Mouse (Mus musculus): ENCODE measurements at regions not wholly inside any gene's neighbourhood (a gene's known extent, or its start where the extent isn't known, plus 50 kb on each side); places are given as distances from the start of the nearest gene placed in this dataset.

DNA sequence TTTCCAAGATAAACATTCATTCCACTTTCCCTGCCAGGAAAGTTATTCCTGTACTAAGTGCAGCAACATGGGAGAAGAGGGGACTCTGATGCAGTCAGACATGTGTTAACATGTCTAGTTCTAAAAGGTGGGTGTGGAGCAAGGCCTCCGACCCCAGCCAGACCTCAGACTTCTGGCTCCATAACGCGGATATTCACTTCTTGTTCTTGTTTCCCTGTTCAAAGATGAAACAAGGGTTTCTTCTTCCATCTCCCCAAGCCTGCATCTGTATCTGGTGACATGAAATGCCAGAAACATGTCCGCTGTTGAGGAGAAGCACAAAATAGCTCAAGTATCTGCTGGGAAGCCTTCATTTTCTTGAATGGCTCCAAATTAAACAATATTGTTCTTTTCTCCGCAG is 147.6 kb upstream of the Nrp1 start:
- H3K27ac ChIP-seq (ENCODE audit: low read depth, low read length): no peak overlapping the region
- no peak overlapping the region for H3K4me3 ChIP-seq (ENCODE audit: low read depth, low read length)
- no peak overlapping the region for H3K4me2 ChIP-seq
- no peaks in the 10 kb centered on the region for H3K9me3 ChIP-seq (replicated peaks; ENCODE audit: control insufficient read depth, low read length)
- peaks cover 12% of the 10 kb centered on the region; the same call in 1 of the 2 replicates for H3K4me1 ChIP-seq (ENCODE audit: control insufficient read depth, insufficient read depth, low read length)
- WGBS (ENCODE audit: insufficient replicate concordance): 67% methylated on average over 5 of the region's 5 CpGs
- no peak for ATAC-seq (replicated peaks; ENCODE audit: insufficient number of reproducible peaks, low FRiP score, low TSS enrichment)
- no peak overlapping the region for H3K9ac ChIP-seq (ENCODE audit: low read depth, low read length)
- H3K27me3 ChIP-seq (ENCODE audit: control insufficient read depth, insufficient read depth, low read length): no peaks in the 10 kb centered on the region
- no peaks in the 10 kb centered on the region for H3K36me3 ChIP-seq (ENCODE audit: control insufficient read depth, insufficient read depth, low read length)

DNA sequence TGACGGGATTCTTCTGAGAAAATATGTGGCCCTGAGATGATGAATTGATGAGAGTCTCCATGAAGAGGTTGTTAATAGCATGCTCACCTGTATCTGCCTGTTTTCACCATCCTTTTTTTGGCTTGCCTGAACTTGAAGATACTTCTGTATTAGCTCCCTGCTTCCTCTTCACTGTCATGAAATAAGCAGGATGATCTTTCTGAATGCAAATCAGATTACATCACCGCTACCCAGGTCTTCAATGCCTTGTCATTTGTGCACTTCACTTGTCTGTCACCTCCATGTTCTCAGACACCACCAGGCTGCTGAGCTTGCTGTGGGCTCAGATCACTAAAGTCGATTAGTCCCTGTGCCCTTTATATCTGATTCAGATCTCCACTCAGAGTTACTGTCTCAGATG is 146.2 kb upstream of the Nrp1 start:
- no peaks in the 10 kb centered on the region for H3K36me3 ChIP-seq (ENCODE audit: control insufficient read depth, insufficient read depth, low read length)
- H3K4me3 ChIP-seq (ENCODE audit: low read depth, low read length): no peak overlapping the region
- H3K9ac ChIP-seq (ENCODE audit: low read depth, low read length): no peak overlapping the region
- 61% methylated on average over 3 of the region's 3 CpGs for WGBS (ENCODE audit: insufficient replicate concordance)
- H3K27ac ChIP-seq (ENCODE audit: low read depth, low read length): no peak overlapping the region
- no peak for ATAC-seq (replicated peaks; ENCODE audit: insufficient number of reproducible peaks, low FRiP score, low TSS enrichment)
- H3K4me1 ChIP-seq (ENCODE audit: control insufficient read depth, insufficient read depth, low read length): peaks cover 12% of the 10 kb centered on the region; the same call in 1 of the 2 replicates
- H3K9me3 ChIP-seq (replicated peaks; ENCODE audit: control insufficient read depth, low read length): no peaks in the 10 kb centered on the region
- no peaks in the 10 kb centered on the region for H3K27me3 ChIP-seq (ENCODE audit: control insufficient read depth, insufficient read depth, low read length)
- H3K4me2 ChIP-seq: no peak overlapping the region

DNA sequence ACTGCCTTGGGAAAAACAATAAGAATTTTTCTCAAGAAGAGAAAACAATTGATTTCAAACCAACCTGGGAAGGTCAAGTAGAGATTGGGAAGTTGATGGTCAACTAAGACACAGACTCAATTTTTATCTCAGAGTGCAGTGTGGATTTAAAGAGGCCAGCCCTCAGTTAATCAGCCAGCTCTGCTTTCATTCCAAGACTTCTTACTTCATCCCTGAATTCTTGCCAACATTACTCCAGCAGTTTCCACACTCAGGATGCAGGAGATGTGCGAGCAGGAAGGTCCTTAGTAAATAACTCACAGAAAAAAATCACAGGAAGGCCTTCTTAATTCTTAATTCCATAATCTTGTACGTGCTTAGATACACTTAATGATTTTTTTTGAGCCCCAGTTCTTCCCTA is 144.1 kb upstream of the Nrp1 start:
- ATAC-seq (replicated peaks; ENCODE audit: insufficient number of reproducible peaks, low FRiP score, low TSS enrichment): no peak
- Histone ChIP-seq H3K27me3 (ENCODE audit: control insufficient read depth, insufficient read depth, low read length) (no peaks in the 10 kb centered on the region), H3K9ac (ENCODE audit: low read depth, low read length) (no peak overlapping the region), H3K4me1 (ENCODE audit: control insufficient read depth, insufficient read depth, low read length) (peaks cover 13% of the 10 kb centered on the region), H3K9me3 (replicated peaks; ENCODE audit: control insufficient read depth, low read length) (no peaks in the 10 kb centered on the region), H3K4me3 (ENCODE audit: low read depth, low read length) (no peak overlapping the region), H3K27ac (ENCODE audit: low read depth, low read length) (peak overlapping the region; percentile 42), H3K4me2 (no peak overlapping the region), H3K36me3 (ENCODE audit: control insufficient read depth, insufficient read depth, low read length) (no peaks in the 10 kb centered on the region)
- 43% methylated on average over 2 of the region's 2 CpGs for WGBS (ENCODE audit: insufficient replicate concordance)

DNA sequence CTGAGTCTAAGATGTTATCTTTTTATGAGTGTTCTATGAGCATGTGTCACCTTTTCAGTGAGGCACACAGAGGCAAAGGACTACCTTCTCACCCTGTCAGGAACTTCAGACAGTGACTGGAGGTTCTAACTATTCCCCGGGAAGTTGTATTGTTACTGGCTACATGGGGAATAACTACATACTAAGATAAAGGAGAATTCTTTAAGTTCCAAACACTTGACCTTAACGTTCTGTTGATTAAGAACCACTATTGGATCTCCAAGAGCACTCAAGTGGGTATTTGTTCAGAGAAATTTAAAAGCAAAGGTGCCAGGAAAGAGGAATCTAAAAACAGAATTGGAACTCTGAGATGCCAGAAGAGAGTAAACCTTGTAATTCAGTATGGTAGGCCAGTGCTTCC is 139.5 kb upstream of the Nrp1 start:
- H3K36me3 ChIP-seq (ENCODE audit: control insufficient read depth, insufficient read depth, low read length): no peaks in the 10 kb centered on the region
- H3K9me3 ChIP-seq (replicated peaks; ENCODE audit: control insufficient read depth, low read length): no peaks in the 10 kb centered on the region
- WGBS (ENCODE audit: insufficient replicate concordance): 24% methylated on average over 2 of the region's 2 CpGs
- peak overlapping the region; percentile 79 for H3K27ac ChIP-seq (ENCODE audit: low read depth, low read length)
- no peak for ATAC-seq (replicated peaks; ENCODE audit: insufficient number of reproducible peaks, low FRiP score, low TSS enrichment)
- H3K9ac ChIP-seq (ENCODE audit: low read depth, low read length): no peak overlapping the region
- H3K27me3 ChIP-seq (ENCODE audit: control insufficient read depth, insufficient read depth, low read length): no peaks in the 10 kb centered on the region
- no peak overlapping the region for H3K4me2 ChIP-seq
- H3K4me3 ChIP-seq (ENCODE audit: low read depth, low read length): no peak overlapping the region
- H3K4me1 ChIP-seq (ENCODE audit: control insufficient read depth, insufficient read depth, low read length): peaks cover 25% of the 10 kb centered on the region

DNA sequence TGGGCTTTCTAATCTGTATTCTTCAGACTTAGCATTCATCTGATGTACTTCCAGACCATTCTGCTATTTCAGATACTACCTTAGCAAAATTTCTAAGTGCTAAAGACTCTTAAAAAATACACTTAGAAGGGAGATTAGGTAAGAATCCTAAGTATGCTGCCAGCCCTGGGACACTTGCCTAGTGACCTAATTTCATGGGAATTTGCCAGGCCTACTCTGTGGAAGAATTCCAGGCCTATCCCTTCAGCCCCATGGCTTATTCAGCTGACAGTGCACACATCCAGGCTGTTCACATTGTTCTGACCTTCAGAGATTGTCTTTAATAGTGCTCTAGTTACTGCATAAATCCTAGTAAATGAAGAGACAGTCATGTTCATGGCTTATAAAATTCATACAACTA is 138.9 kb upstream of the Nrp1 start:
- peak overlapping the region; percentile 79 for H3K27ac ChIP-seq (ENCODE audit: low read depth, low read length)
- H3K4me3 ChIP-seq (ENCODE audit: low read depth, low read length): no peak overlapping the region
- ATAC-seq (replicated peaks; ENCODE audit: insufficient number of reproducible peaks, low FRiP score, low TSS enrichment): 0 out of 2 replicates have a peak, but pooled peaks have one; percentile 59
- H3K4me1 ChIP-seq (ENCODE audit: control insufficient read depth, insufficient read depth, low read length): peaks cover 25% of the 10 kb centered on the region
- no peaks in the 10 kb centered on the region for H3K27me3 ChIP-seq (ENCODE audit: control insufficient read depth, insufficient read depth, low read length)
- H3K9me3 ChIP-seq (replicated peaks; ENCODE audit: control insufficient read depth, low read length): no peaks in the 10 kb centered on the region
- H3K4me2 ChIP-seq: no peak overlapping the region
- H3K9ac ChIP-seq (ENCODE audit: low read depth, low read length): no peak overlapping the region
- H3K36me3 ChIP-seq (ENCODE audit: control insufficient read depth, insufficient read depth, low read length): no peaks in the 10 kb centered on the region

DNA sequence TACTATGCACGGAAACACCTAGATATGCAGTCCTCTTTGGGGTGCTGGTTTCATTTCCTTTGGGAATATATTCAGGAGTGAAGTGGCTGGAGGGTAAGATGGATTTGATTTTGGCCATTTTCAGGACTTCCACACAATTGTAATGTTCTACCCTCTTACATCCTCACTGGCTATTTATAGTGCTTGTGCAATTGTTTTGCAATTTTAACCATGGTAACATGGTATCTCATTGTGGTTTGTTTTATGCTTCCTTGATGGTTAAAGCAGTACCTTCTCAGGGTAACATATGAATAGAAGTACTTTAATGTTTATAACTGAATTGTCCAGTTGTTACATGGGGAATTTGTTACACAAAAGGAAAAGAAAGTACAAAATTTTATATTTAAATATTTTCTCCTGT is 135.3 kb upstream of the Nrp1 start:
- WGBS (ENCODE audit: insufficient replicate concordance): 80% methylated on average over 1 of the region's 1 CpGs
- Histone ChIP-seq H3K9me3 (replicated peaks; ENCODE audit: control insufficient read depth, low read length) (no peaks in the 10 kb centered on the region), H3K36me3 (ENCODE audit: control insufficient read depth, insufficient read depth, low read length) (no peaks in the 10 kb centered on the region), H3K4me2 (no peak overlapping the region), H3K4me1 (ENCODE audit: control insufficient read depth, insufficient read depth, low read length) (peaks cover 24% of the 10 kb centered on the region), H3K27me3 (ENCODE audit: control insufficient read depth, insufficient read depth, low read length) (no peaks in the 10 kb centered on the region), H3K27ac (ENCODE audit: low read depth, low read length) (no peak overlapping the region), H3K9ac (ENCODE audit: low read depth, low read length) (no peak overlapping the region), H3K4me3 (ENCODE audit: low read depth, low read length) (no peak overlapping the region)
- no peak for ATAC-seq (replicated peaks; ENCODE audit: insufficient number of reproducible peaks, low FRiP score, low TSS enrichment)

DNA sequence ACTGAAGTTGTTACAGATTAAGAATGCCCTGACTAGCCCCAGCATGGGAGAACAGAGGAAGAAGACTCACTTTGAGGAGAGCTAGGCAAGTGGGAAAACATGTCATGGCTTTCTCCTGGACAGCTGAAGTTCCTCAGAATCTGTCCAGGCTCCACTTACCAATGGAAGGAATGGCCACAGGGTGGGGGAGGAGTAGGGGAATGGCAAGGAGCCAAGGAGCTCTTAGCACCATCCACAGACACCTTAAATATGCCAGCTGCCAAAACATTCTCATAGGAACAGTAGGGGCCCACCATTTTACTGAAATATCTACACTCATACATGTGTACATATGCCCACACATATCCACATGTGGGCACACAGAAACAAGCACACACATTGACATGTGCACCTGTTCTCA is 134.9 kb upstream of the Nrp1 start:
- peaks cover 24% of the 10 kb centered on the region for H3K4me1 ChIP-seq (ENCODE audit: control insufficient read depth, insufficient read depth, low read length)
- no peaks in the 10 kb centered on the region for H3K9me3 ChIP-seq (replicated peaks; ENCODE audit: control insufficient read depth, low read length)
- H3K9ac ChIP-seq (ENCODE audit: low read depth, low read length): no peak overlapping the region
- no peak overlapping the region for H3K4me3 ChIP-seq (ENCODE audit: low read depth, low read length)
- H3K27me3 ChIP-seq (ENCODE audit: control insufficient read depth, insufficient read depth, low read length): no peaks in the 10 kb centered on the region
- no peak overlapping the region for H3K4me2 ChIP-seq
- H3K27ac ChIP-seq (ENCODE audit: low read depth, low read length): peak overlapping the region; percentile 42; the same call in 1 of the 2 replicates
- peak; percentile 57; the same call in 1 of the 2 replicates for ATAC-seq (replicated peaks; ENCODE audit: insufficient number of reproducible peaks, low FRiP score, low TSS enrichment)
- no peaks in the 10 kb centered on the region for H3K36me3 ChIP-seq (ENCODE audit: control insufficient read depth, insufficient read depth, low read length)

DNA sequence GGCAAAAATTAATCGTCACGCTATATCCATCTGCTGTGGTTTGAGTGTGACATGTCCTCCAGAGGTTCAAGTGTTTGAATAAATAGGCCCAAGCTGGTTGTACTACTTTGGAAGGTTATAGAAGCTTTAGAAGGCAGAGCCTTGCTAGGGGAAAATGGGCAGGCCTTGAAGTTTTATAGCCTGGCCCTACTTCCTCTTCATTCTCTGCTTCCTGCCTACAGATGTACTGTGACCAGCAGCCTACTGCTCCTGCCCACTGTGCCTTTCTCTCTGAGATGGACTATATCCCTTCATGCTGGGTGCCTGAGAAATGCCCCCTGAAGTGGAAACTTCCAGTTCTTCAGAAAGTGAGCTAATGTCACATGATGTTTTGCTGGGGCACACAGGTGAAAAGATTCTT is 133.3 kb upstream of the Nrp1 start:
- H3K4me1 ChIP-seq (ENCODE audit: control insufficient read depth, insufficient read depth, low read length): peaks cover 14% of the 10 kb centered on the region
- H3K9ac ChIP-seq (ENCODE audit: low read depth, low read length): no peak overlapping the region
- H3K27me3 ChIP-seq (ENCODE audit: control insufficient read depth, insufficient read depth, low read length): no peaks in the 10 kb centered on the region
- no peaks in the 10 kb centered on the region for H3K9me3 ChIP-seq (replicated peaks; ENCODE audit: control insufficient read depth, low read length)
- ATAC-seq (replicated peaks; ENCODE audit: insufficient number of reproducible peaks, low FRiP score, low TSS enrichment): no peak
- H3K4me3 ChIP-seq (ENCODE audit: low read depth, low read length): no peak overlapping the region
- no peak overlapping the region for H3K27ac ChIP-seq (ENCODE audit: low read depth, low read length)
- WGBS (ENCODE audit: insufficient replicate concordance): 93% methylated on average over 2 of the region's 2 CpGs
- H3K4me2 ChIP-seq: no peak overlapping the region
- no peaks in the 10 kb centered on the region for H3K36me3 ChIP-seq (ENCODE audit: control insufficient read depth, insufficient read depth, low read length)

DNA sequence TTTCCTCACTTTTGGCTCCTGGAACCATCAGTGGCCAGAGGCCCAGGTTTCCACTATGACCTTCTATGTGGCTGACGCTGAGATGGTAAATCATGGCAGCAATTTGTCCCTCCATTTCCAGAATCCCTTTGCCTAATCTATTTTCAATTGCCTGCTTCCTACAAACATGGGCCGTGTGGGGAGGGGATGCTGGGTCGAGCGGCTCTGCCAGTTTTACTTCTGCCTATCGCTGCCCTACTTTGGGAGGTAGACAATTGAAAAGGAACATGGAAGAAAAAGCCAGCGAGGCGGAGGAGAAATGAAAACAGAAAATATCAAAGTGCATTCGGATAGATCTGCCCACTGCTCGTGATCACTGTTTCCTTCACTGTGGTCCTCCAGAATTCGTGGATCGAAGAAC is 123.3 kb upstream of the Nrp1 start:
- 80% methylated on average over 11 of the region's 11 CpGs for WGBS (ENCODE audit: insufficient replicate concordance)
- Histone ChIP-seq H3K4me2 (no peak overlapping the region), H3K9me3 (replicated peaks; ENCODE audit: control insufficient read depth, low read length) (no peaks in the 10 kb centered on the region), H3K9ac (ENCODE audit: low read depth, low read length) (no peak overlapping the region), H3K4me3 (ENCODE audit: low read depth, low read length) (no peak overlapping the region), H3K27me3 (ENCODE audit: control insufficient read depth, insufficient read depth, low read length) (no peaks in the 10 kb centered on the region), H3K36me3 (ENCODE audit: control insufficient read depth, insufficient read depth, low read length) (no peaks in the 10 kb centered on the region), H3K27ac (ENCODE audit: low read depth, low read length) (no peak overlapping the region), H3K4me1 (ENCODE audit: control insufficient read depth, insufficient read depth, low read length) (peaks cover 5% of the 10 kb centered on the region; the same call in 1 of the 2 replicates)
- no peak for ATAC-seq (replicated peaks; ENCODE audit: insufficient number of reproducible peaks, low FRiP score, low TSS enrichment)

Measured in heart, embryonic 11.5 days (tissue).